Mouse (Mus musculus) lung, postnatal 0 days (tissue): ENCODE measurements around the gene Cd6. TPM values are rescaled to one million over a fixed set of nuclear protein-coding genes. Genes with fewer than 3 reads are reported as not detected.

Source experiments
- ATAC-seq: fragments of 200-750 bp; cut with Nextera tagmentation; 2 replicates; pipeline ENCODE4 v1.8.0; 2017; ENCODE audit warnings: moderate library complexity
- DNase-seq: peaks from one replicate; pipeline ENCODE4 v3.0.0-alpha.2; 2016; ENCODE audit warnings: low spot score
- H3K27ac ChIP-seq: fragments of 300-500 bp; sonication (generic); 2 replicates; pipeline ENCODE4 v1.5.1; 2014; ENCODE audit warnings: antibody characterized with exemption, mild to moderate bottlenecking, low read length, mixed read lengths
- H3K27me3 ChIP-seq: fragments of 300-500 bp; sonication (generic); replicated peaks from 2 replicates; pipeline ENCODE4 v1.6.1; 2014; ENCODE audit warnings: low read length, mixed read lengths; ENCODE audit not compliant: insufficient read depth
- H3K36me3 ChIP-seq: fragments of 300-500 bp; sonication (generic); 2 replicates; pipeline ENCODE4 v1.6.1; 2014; ENCODE audit warnings: low read length, mixed read lengths; ENCODE audit not compliant: insufficient read depth
- H3K4me1 ChIP-seq: fragments of 300-500 bp; sonication (generic); 2 replicates; pipeline ENCODE4 v1.6.1; 2014; ENCODE audit warnings: antibody characterized with exemption, low read depth, low read length, mixed read lengths; ENCODE audit not compliant: insufficient read depth
- H3K4me2 ChIP-seq: fragments of 300-500 bp; sonication (generic); replicated peaks from 2 replicates; pipeline ENCODE4 v1.6.1; 2014; ENCODE audit warnings: low read depth, mild to moderate bottlenecking, low read length, moderate library complexity, mixed read lengths
- H3K4me3 ChIP-seq: fragments of 300-500 bp; sonication (generic); 2 replicates; pipeline ENCODE4 v1.5.1; 2014; ENCODE audit warnings: low read depth, low read length
- H3K9ac ChIP-seq: fragments of 300-500 bp; sonication (generic); replicated peaks from 2 replicates; pipeline ENCODE4 v1.6.1; 2014; ENCODE audit warnings: low read depth, mild to moderate bottlenecking
- H3K9me3 ChIP-seq: fragments of 300-500 bp; sonication (generic); 2 replicates; pipeline ENCODE4 v1.6.1; 2016; ENCODE audit warnings: low read length, mixed read lengths
- CTCF ChIP-seq: IDR thresholded peaks from 2 replicates; pipeline ENCODE4 v1.5.1; 2016; ENCODE audit warnings: antibody characterized with exemption, mild to moderate bottlenecking
- EP300 ChIP-seq: IDR thresholded peaks from 2 replicates; pipeline ENCODE4 v1.6.1; 2016; ENCODE audit warnings: antibody characterized with exemption, mild to moderate bottlenecking, control low read depth
- WGBS: fragments of 180-500 bp; shearing (Covaris S2); extraction: QIAGEN DNeasy Blood & Tissue Kit; methylation state at CpG from one replicate; pipeline ENCODE4 v1.1.7; 2014; 5-methylcytosine and 5-hydroxymethylcytosine counted together
- polyA plus RNA-seq: library from polyadenylated mRNA; unstranded; fragments of >200 nt; fragmentation: Nextera tagmentation; extraction: Ambion mirVana; gene quantifications from 2 replicates; pipeline ENCODE4 v1.2.1, GENCODE M21; 2015

The Cd6 gene
- polyA plus RNA-seq, 1 experiment from 2014 or later, result not detected

- 62% methylated on average over 11 of the region's 11 CpGs for WGBS
- DNase-seq, result no peak
- no peak for TF ChIP-seq CTCF
- ATAC-seq, result no peak
- Histone ChIP-seq H3K36me3 (no peaks in the 10 kb centered on the region), H3K4me1 (no peaks in the 10 kb centered on the region), H3K4me2 (no peak overlapping the region), H3K27ac (no peak overlapping the region), H3K9me3 (no peaks in the 10 kb centered on the region), H3K27me3 (no peaks in the 10 kb centered on the region), H3K9ac (no peak overlapping the region), H3K4me3 (no peak overlapping the region)
Measured at GRCm38 (mm10) chr19:10748401-10749102, 81.3 kb downstream of the Cd6 start.

GRCm38 (mm10) chr19:10747718-10748117 is 82.1 kb downstream of the Cd6 start:
- no peaks in the 10 kb centered on the region for H3K4me1 ChIP-seq
- no peak overlapping the region for H3K4me2 ChIP-seq
- TF ChIP-seq EP300 (no peak), CTCF (no peak)
- no peaks in the 10 kb centered on the region for H3K27me3 ChIP-seq
- 62% methylated on average over 6 of the region's 6 CpGs for WGBS
- no peak overlapping the region for H3K4me3 ChIP-seq
- no peak overlapping the region for H3K27ac ChIP-seq
- H3K9ac ChIP-seq, result no peak overlapping the region
- no peak for ATAC-seq
- H3K9me3 ChIP-seq, result no peaks in the 10 kb centered on the region
- no peak for DNase-seq
- no peaks in the 10 kb centered on the region for H3K36me3 ChIP-seq

DNA sequence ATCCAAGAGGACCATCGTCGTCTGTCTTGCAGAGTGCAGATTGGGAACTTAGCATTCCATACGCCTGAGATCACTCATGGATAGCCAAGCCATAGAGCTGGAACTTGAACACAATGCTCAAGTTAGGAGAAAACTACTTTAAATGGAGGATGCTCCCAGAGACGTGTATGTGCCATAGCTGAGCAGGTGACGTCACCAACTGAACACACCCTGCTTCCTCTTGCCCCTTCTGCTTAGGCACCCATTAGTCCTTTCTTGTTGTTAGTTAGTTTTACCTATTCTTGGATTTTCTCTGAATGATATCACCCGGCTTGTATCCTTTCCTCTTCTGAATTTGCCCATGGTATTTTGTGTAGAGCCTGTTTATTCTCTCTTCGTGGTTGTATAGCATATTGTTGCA is 82.7 kb downstream of the Cd6 start:
- no peaks in the 10 kb centered on the region for H3K4me1 ChIP-seq
- no peak overlapping the region for H3K4me2 ChIP-seq
- no peak overlapping the region for H3K4me3 ChIP-seq
- no peak overlapping the region for H3K27ac ChIP-seq
- no peaks in the 10 kb centered on the region for H3K27me3 ChIP-seq
- TF ChIP-seq EP300 (no peak), CTCF (no peak)
- DNase-seq, result no peak
- no peaks in the 10 kb centered on the region for H3K36me3 ChIP-seq
- no peaks in the 10 kb centered on the region for H3K9me3 ChIP-seq
- WGBS, result 70% methylated on average over 7 of the region's 7 CpGs
- ATAC-seq, result no peak
- H3K9ac ChIP-seq, result no peak overlapping the region

DNA sequence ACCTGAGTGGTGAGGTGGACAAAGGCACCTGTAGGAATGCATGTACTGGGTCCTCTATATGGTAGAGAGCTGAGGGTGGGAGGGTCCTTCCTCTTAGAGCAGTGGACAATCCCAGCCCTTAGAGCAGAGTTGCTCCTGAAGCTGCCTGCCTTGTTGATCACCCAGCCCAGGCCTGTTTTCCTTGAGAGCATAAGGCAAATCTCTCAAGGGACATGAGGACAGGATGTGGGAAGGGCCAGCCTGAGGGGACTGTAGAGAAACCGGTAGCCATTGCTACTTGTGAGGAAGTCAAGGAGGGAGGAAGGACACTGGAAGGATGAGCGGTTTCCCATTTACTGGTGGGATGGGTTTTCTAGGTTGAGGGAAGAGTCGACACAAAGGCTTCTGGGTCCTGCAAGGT is 87.3 kb downstream of the Cd6 start:
- H3K9ac ChIP-seq, result no peak overlapping the region
- H3K9me3 ChIP-seq, result no peaks in the 10 kb centered on the region
- no peak for ATAC-seq
- DNase-seq, result no peak
- H3K4me2 ChIP-seq, result no peak overlapping the region
- H3K27ac ChIP-seq, result no peak overlapping the region
- H3K27me3 ChIP-seq, result no peaks in the 10 kb centered on the region
- TF ChIP-seq EP300 (no peak), CTCF (no peak)
- no peaks in the 10 kb centered on the region; the same call in 1 of the 2 replicates for H3K4me1 ChIP-seq
- H3K4me3 ChIP-seq, result no peak overlapping the region
- 50% methylated on average over 3 of the region's 3 CpGs for WGBS
- H3K36me3 ChIP-seq, result no peaks in the 10 kb centered on the region

- DNase-seq (no peak), ATAC-seq (no peak)
- Histone ChIP-seq H3K4me2 (no peak overlapping the region), H3K36me3 (no peaks in the 10 kb centered on the region), H3K27me3 (no peaks in the 10 kb centered on the region), H3K9ac (no peak overlapping the region), H3K4me1 (no peaks in the 10 kb centered on the region; the same call in 1 of the 2 replicates), H3K4me3 (no peak overlapping the region), H3K9me3 (no peaks in the 10 kb centered on the region), H3K27ac (no peak overlapping the region)
- TF ChIP-seq CTCF, result no peak
- TF ChIP-seq EP300, result no peak
- 67% methylated on average over 6 of the region's 6 CpGs for WGBS
Measured at GRCm38 (mm10) chr19:10742145-10742544, 87.7 kb downstream of the Cd6 start.

DNA sequence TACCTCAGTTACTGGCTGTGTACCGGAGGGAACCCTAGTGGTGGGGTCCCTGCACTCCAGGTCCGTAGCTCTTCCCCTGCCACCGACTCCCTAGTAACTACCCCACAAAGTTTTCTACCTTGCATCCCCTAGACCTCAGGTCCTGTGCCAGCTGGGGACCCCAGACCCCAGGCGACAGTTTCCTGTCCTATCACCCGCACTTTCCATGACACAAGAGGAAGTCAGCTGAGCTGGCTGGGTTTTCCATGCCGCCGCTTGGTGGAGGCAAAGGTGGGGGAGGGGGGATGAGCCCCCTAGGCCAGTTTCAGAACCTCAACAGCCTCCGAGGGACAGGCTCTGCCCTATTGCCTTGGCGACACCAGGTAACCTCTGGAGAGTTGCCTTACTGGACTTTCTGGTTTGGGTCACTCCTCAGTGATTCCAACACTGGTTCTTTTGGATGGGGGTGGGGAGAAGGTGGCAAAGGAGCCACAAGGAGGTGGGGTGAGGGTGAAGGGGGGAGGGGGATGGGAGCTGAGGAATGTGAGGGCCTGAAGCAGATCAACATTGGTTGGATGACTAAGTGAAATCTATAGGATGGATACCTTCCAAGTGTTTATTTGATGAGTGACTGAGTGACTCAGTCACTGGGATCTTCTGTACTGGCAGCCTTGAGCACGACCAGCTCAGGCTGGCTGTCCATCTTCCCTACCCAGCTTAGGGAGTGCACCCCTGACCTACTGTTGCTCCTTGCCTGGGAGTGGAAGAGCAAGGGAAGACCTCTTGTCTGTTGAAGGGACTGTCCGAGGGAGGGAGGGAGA is 89.0 kb downstream of the Cd6 start:
- H3K9ac ChIP-seq, result no peak overlapping the region
- no peak overlapping the region for H3K4me2 ChIP-seq
- H3K4me3 ChIP-seq, result no peak overlapping the region
- H3K4me1 ChIP-seq, result no peaks in the 10 kb centered on the region; the same call in 1 of the 2 replicates
- no peaks in the 10 kb centered on the region for H3K36me3 ChIP-seq
- 24% methylated on average over 11 of the region's 11 CpGs for WGBS
- peak; percentile 54 for DNase-seq
- H3K9me3 ChIP-seq, result no peaks in the 10 kb centered on the region
- H3K27ac ChIP-seq, result no peak overlapping the region
- TF ChIP-seq EP300, result no peak
- H3K27me3 ChIP-seq, result no peaks in the 10 kb centered on the region
- ATAC-seq, result peak; percentile 70
